Mouse (Mus musculus): ENCODE measurements around the gene Gm20809.
"Not testable (repeated sequence)": the region's sequence is repeated elsewhere in the genome, so short reads cannot be mapped to it uniquely, and the experiment has no call there.

Gm20809 gene

GRCm38 (mm10) chrY:24454757-24455156 lies at the start of gene Gm20809:
Gene Gm20809 (plus strand): TSS chrY:24455057.
- not testable (repeated sequence) for DNase-seq (ENCODE audit: low read depth, low spot score)

Data from CD4-positive helper T cell, adult 2 months (primary cell).